Mouse (Mus musculus): ENCODE measurements around the gene C1qb. TPM values are rescaled to one million over a fixed set of nuclear protein-coding genes. Genes with fewer than 3 reads are reported as not detected.

Gene C1qb
- total and polyA plus RNA-seq, 3 experiments = not detected

DNA sequence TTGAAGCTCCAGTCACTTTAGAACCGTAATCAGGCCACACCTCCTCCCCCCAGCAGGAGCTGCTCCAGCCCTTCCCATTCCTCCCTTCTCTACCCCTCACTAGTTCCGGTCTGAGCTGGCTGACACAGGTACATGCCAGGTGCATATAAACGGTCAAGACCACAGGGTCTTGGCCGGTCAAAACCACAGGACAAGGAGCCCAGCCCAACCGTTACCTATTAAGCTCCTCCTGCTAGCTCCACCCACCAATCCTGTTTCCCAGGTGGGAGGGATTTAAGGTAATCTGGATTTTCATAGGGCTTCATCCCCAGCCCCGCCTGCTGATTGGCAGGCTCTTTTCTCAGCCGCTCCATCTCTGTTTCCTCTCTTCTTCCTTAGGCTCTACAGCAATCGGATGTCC lies 7.8 kb downstream of the C1qb start:
- Histone ChIP-seq H3K79me2 (replicated peaks; ENCODE audit: control insufficient read depth, extremely low read depth, insufficient read depth, poor library complexity, severe bottlenecking) (no peaks in the 10 kb centered on the region), H3K27me3 (replicated peaks) (peaks cover 84% of the 10 kb centered on the region), H3K4me1 (ENCODE audit: control insufficient read depth in 1 of 2, insufficient read depth in 2 of 2) (0 out of 4 replicates have a peak, but pooled peaks cover 0 to 3% of the 10 kb centered on the region in 2 experiments), H3K36me3 (replicated peaks in 1 of 2; ENCODE audit: control insufficient read depth in 1 of 2, insufficient read depth in 1 of 2, low read length in 1 of 2) (no peaks in the 10 kb centered on the region), H3K27ac (ENCODE audit: insufficient read depth, low read depth) (no peak overlapping the region), H3K4me3 (replicated peaks in 1 of 3; ENCODE audit: low read depth in 2 of 3, low read length in 2 of 3, poor library complexity in 1 of 3) (no peak overlapping the region), H3K4me2 (ENCODE audit: insufficient read depth, low read depth, poor library complexity, severe bottlenecking) (no peak overlapping the region), H3K9me3 (replicated peaks; ENCODE audit: low read length) (peaks cover 3% of the 10 kb centered on the region), H3K9ac (ENCODE audit: insufficient read depth, low read depth) (no peak overlapping the region)
- dilution Hi-C loops (cut with MboI; ENCODE audit: extremely low pct_ligation_motif_present, extremely low pct_unique_long_range_greater_than_20kb, low sequenced_read_pairs) = no loop called here
- in situ Hi-C loops (cut with MboI; ENCODE audit: low pct_ligation_motif_present, low pct_unique_long_range_greater_than_20kb, low sequenced_read_pairs) = loop anchor here (5.0 kb wide), 1 partner anchor 36 kb away; no protein-coding TSS in a partner anchor
- no peak for DNase-seq (ENCODE audit: extremely low read depth)
- no peak for TF ChIP-seq NRF1 (IDR thresholded peaks at IDR 0.05; ENCODE audit: low read depth, low read length)
- TF ChIP-seq POLR2A (IDR thresholded peaks at IDR 0.05; ENCODE audit: low read depth, low read length) = no peak
- no peak for TF ChIP-seq E2F4 (IDR thresholded peaks at IDR 0.05; ENCODE audit: insufficient replicate concordance, low read depth, low read length)
- no peak for TF ChIP-seq SIN3A (IDR thresholded peaks at IDR 0.05; ENCODE audit: low read length)
- no peak for TF ChIP-seq ZNF384 (IDR thresholded peaks at IDR 0.05; ENCODE audit: low read depth, low read length)
- TF ChIP-seq POLR2AphosphoS2 (IDR thresholded peaks at IDR 0.05; ENCODE audit: low read depth, low read length) = no peak
- no peak for TF ChIP-seq MXI1 (IDR thresholded peaks at IDR 0.05; ENCODE audit: low read depth, low read length)
- no peak for TF ChIP-seq UBTF (IDR thresholded peaks at IDR 0.05; ENCODE audit: low read depth, low read length)
- TF ChIP-seq TBP (conservative IDR thresholded peaks at IDR 0.05; ENCODE audit: low read depth, low read length) = no peak
- TF ChIP-seq MEF2A (IDR thresholded peaks at IDR 0.05; ENCODE audit: borderline replicate concordance, low read depth, low read length) = no peak

DNA sequence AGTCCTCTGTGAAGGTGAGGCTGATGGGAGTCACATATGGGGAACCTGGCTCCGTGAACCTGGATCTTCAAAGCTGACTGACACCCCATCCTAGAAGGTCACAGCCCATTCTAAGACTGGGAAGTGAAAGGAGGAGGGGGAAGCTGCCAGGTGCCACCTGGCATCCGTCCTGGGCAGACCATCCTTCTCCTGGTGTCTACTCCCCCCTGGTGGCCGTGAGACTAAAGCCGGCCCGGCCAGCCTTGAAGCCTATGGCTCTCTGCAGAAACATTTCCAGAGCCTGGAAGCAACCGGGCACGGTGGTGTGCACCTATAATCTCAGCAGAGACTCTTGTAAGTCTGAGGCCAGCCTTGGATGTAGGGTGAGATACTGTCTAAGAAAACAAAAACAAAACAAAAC lies 9.0 kb downstream of the C1qb start:
- no peaks in the 10 kb centered on the region for H3K79me2 ChIP-seq (replicated peaks; ENCODE audit: control insufficient read depth, extremely low read depth, insufficient read depth, poor library complexity, severe bottlenecking)
- no peak overlapping the region for H3K4me3 ChIP-seq (replicated peaks in 1 of 3; ENCODE audit: low read depth in 2 of 3, low read length in 2 of 3, poor library complexity in 1 of 3)
- H3K9me3 ChIP-seq (replicated peaks; ENCODE audit: low read length) = peaks cover 3% of the 10 kb centered on the region
- peak; percentile 36 for DNase-seq (ENCODE audit: extremely low read depth)
- H3K4me1 ChIP-seq (ENCODE audit: control insufficient read depth in 1 of 2, insufficient read depth in 2 of 2) = 0 out of 4 replicates have a peak, but pooled peaks cover 0 to 3% of the 10 kb centered on the region in 2 experiments
- in situ Hi-C loops (cut with MboI; ENCODE audit: low pct_ligation_motif_present, low pct_unique_long_range_greater_than_20kb, low sequenced_read_pairs) (loop anchor here (5.0 kb wide), 1 partner anchor 35 kb away; no protein-coding TSS in a partner anchor), dilution Hi-C loops (cut with MboI; ENCODE audit: extremely low pct_ligation_motif_present, extremely low pct_unique_long_range_greater_than_20kb, low sequenced_read_pairs) (no loop called here)
- H3K27me3 ChIP-seq (replicated peaks) = peaks cover 83% of the 10 kb centered on the region
- no peak overlapping the region for H3K4me2 ChIP-seq (ENCODE audit: insufficient read depth, low read depth, poor library complexity, severe bottlenecking)
- TF ChIP-seq POLR2A (IDR thresholded peaks at IDR 0.05; ENCODE audit: low read depth, low read length) (no peak), NELFE (IDR thresholded peaks at IDR 0.05; ENCODE audit: low read depth, low read length) (no peak), RAD21 (IDR thresholded peaks at IDR 0.05; ENCODE audit: low read depth, low read length) (peak; percentile 83), SMC3 (IDR thresholded peaks at IDR 0.05; ENCODE audit: low read depth, low read length) (peak; percentile 84), ZKSCAN1 (IDR thresholded peaks at IDR 0.05; ENCODE audit: borderline replicate concordance, low read depth, low read length) (no peak), CTCF (conservative IDR thresholded peaks at IDR 0.05 in 1 of 2, IDR thresholded peaks at IDR 0.05 in 1 of 2; ENCODE audit: low read depth in 2 of 2, low read length in 2 of 2) (peak; percentile 11 to 81; a peak in 2 of 4 replicates)
- no peak overlapping the region for H3K27ac ChIP-seq (ENCODE audit: insufficient read depth, low read depth)
- no peaks in the 10 kb centered on the region for H3K36me3 ChIP-seq (replicated peaks in 1 of 2; ENCODE audit: control insufficient read depth in 1 of 2, insufficient read depth in 1 of 2, low read length in 1 of 2)
- H3K9ac ChIP-seq (ENCODE audit: insufficient read depth, low read depth) = no peak overlapping the region

Data from CH12.LX (cell line).